Mouse (Mus musculus) heart, adult 2 months (tissue): ENCODE data around the gene Car15.

ENCODE experiments used
- CTCF ChIP-seq: fragments of 200-600 bp; IDR thresholded peaks from 2 replicates; pipeline ENCODE4 v1.8.1; 2022; ENCODE audit warnings: antibody characterized with exemption, mild to moderate bottlenecking, moderate library complexity
- POLR2A ChIP-seq: fragments of 200-500 bp; IDR thresholded peaks from 2 replicates; pipeline ENCODE4 v1.6.1; 2011; ENCODE audit warnings: mild to moderate bottlenecking, low read depth, low read length, control low read depth; ENCODE audit not compliant: insufficient read depth

DNA sequence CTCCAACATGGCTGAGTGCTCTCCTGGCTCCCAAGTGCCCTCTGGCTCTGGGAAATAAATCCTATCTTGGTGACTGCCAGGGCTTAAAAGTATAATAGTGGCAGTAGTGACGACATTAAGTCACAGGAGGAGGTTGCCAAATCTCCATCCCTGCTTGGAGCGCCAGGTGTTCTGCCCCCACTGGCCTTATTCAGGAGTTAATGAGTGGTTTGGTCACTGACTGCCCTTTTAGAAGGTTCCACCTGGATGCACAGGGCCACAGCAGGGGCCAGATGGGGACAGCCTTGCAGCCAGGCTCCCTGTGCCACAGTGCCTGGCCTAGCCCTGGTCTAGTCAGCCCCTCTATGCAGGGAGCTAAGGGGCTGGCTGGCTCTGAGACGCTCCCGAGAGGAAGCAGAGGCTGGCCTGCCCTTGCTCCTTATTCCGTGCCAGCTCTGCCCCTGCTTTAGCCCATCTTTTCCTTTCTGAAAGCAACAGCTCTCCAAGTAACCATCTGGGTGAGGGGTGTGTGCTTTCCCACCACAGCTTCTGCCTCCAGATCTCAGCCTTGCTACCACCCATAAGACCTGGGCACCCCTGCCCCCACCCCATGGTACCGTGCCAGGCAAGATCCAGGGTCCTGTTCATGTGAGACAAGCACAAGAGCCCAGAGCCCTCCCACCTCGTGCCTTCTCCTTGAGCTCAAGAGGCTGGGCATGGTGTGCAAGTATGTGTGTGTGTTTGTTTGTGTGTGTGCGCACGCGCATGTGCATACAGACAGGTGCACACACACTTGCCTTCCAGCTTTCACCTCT, 7.6 kb downstream of the Car15 start:
- no peak for TF ChIP-seq CTCF
- no peak for TF ChIP-seq POLR2A
